Mouse (Mus musculus): Measurements from ENCODE around the gene Dut.

Dut gene

GRCm38 (mm10) chr2:125247108-125247961, at the start of gene Dut:
TSS of gene Dut (plus strand) at chr2:125247190.
- in situ Hi-C loops (cut with MboI; ENCODE audit: low pct_unique_long_range_greater_than_20kb in 1 of 2, low sequenced_read_pairs in 2 of 2, unreplicated experiment in 1 of 2) = no loop called here

- in situ Hi-C loops (cut with MboI; ENCODE audit: low pct_unique_long_range_greater_than_20kb in 1 of 2, low sequenced_read_pairs in 2 of 2, unreplicated experiment in 1 of 2) = no loop called here
These were observed 37.9 kb upstream of the Dut start for GRCm38 (mm10) chr2:125208894-125209596.

GRCm38 (mm10) chr2:125211831-125212510, 35.0 kb upstream of the Dut start:
- in situ Hi-C loops (cut with MboI; ENCODE audit: low pct_unique_long_range_greater_than_20kb in 1 of 2, low sequenced_read_pairs in 2 of 2, unreplicated experiment in 1 of 2) = no loop called here

- in situ Hi-C loops (cut with MboI; ENCODE audit: low pct_unique_long_range_greater_than_20kb in 1 of 2, low sequenced_read_pairs in 2 of 2, unreplicated experiment in 1 of 2) = no loop called here
These were observed 32.4 kb upstream of the Dut start for GRCm38 (mm10) chr2:125214592-125214991.

GRCm38 (mm10) chr2:125217286-125217685, 29.7 kb upstream of the Dut start:
- in situ Hi-C loops (cut with MboI; ENCODE audit: low pct_unique_long_range_greater_than_20kb in 1 of 2, low sequenced_read_pairs in 2 of 2, unreplicated experiment in 1 of 2) = no loop called here

- in situ Hi-C loops (cut with MboI; ENCODE audit: low pct_unique_long_range_greater_than_20kb in 1 of 2, low sequenced_read_pairs in 2 of 2, unreplicated experiment in 1 of 2) = no loop called here
These were observed 28.4 kb upstream of the Dut start for GRCm38 (mm10) chr2:125218566-125218965.

- in situ Hi-C loops (cut with MboI; ENCODE audit: low pct_unique_long_range_greater_than_20kb in 1 of 2, low sequenced_read_pairs in 2 of 2, unreplicated experiment in 1 of 2) = no loop called here
These were observed 27.7 kb upstream of the Dut start for GRCm38 (mm10) chr2:125219268-125219667.

GRCm38 (mm10) chr2:125221673-125222072, 25.3 kb upstream of the Dut start:
- in situ Hi-C loops (cut with MboI; ENCODE audit: low pct_unique_long_range_greater_than_20kb in 1 of 2, low sequenced_read_pairs in 2 of 2, unreplicated experiment in 1 of 2) = no loop called here

- in situ Hi-C loops (cut with MboI; ENCODE audit: low pct_unique_long_range_greater_than_20kb in 1 of 2, low sequenced_read_pairs in 2 of 2, unreplicated experiment in 1 of 2) = no loop called here
These were observed 18.2 kb upstream of the Dut start for GRCm38 (mm10) chr2:125228472-125229409.

- in situ Hi-C loops (cut with MboI; ENCODE audit: low pct_unique_long_range_greater_than_20kb in 1 of 2, low sequenced_read_pairs in 2 of 2, unreplicated experiment in 1 of 2) = no loop called here
These were observed 14.8 kb upstream of the Dut start for GRCm38 (mm10) chr2:125232183-125232582.

- in situ Hi-C loops (cut with MboI; ENCODE audit: low pct_unique_long_range_greater_than_20kb in 1 of 2, low sequenced_read_pairs in 2 of 2, unreplicated experiment in 1 of 2) = no loop called here
These were observed 13.5 kb upstream of the Dut start for GRCm38 (mm10) chr2:125233537-125233936.

GRCm38 (mm10) chr2:125234049-125234448, 12.9 kb upstream of the Dut start:
- in situ Hi-C loops (cut with MboI; ENCODE audit: low pct_unique_long_range_greater_than_20kb in 1 of 2, low sequenced_read_pairs in 2 of 2, unreplicated experiment in 1 of 2) = no loop called here

- in situ Hi-C loops (cut with MboI; ENCODE audit: low pct_unique_long_range_greater_than_20kb in 1 of 2, low sequenced_read_pairs in 2 of 2, unreplicated experiment in 1 of 2) = no loop called here
These were observed 1.3 kb upstream of the Dut start for GRCm38 (mm10) chr2:125245545-125246285.

GRCm38 (mm10) chr2:125246669-125247068, 321 bp upstream of the Dut start:
- in situ Hi-C loops (cut with MboI; ENCODE audit: low pct_unique_long_range_greater_than_20kb in 1 of 2, low sequenced_read_pairs in 2 of 2, unreplicated experiment in 1 of 2) = no loop called here

- in situ Hi-C loops (cut with MboI; ENCODE audit: low pct_unique_long_range_greater_than_20kb in 1 of 2, low sequenced_read_pairs in 2 of 2, unreplicated experiment in 1 of 2) = no loop called here
These were observed 909 bp downstream of the Dut start for GRCm38 (mm10) chr2:125247962-125248235.

GRCm38 (mm10) chr2:125248256-125248655, 1.3 kb downstream of the Dut start:
- in situ Hi-C loops (cut with MboI; ENCODE audit: low pct_unique_long_range_greater_than_20kb in 1 of 2, low sequenced_read_pairs in 2 of 2, unreplicated experiment in 1 of 2) = no loop called here

GRCm38 (mm10) chr2:125249339-125249738, 2.3 kb downstream of the Dut start:
- in situ Hi-C loops (cut with MboI; ENCODE audit: low pct_unique_long_range_greater_than_20kb in 1 of 2, low sequenced_read_pairs in 2 of 2, unreplicated experiment in 1 of 2) = no loop called here

- in situ Hi-C loops (cut with MboI; ENCODE audit: low pct_unique_long_range_greater_than_20kb in 1 of 2, low sequenced_read_pairs in 2 of 2, unreplicated experiment in 1 of 2) = loop anchor here in 1 of 2 experiments (10.0 kb wide), 1 partner anchor 375 kb away; the partner anchor contains the start of gene Cep152
These were observed 2.9 kb downstream of the Dut start for GRCm38 (mm10) chr2:125249874-125250273.
